Mouse (Mus musculus) thymus, adult 18-20 months (tissue): ENCODE measurements around the gene Mfsd12.

Experiments
- DNase-seq, 2 experiments: peaks; one replicate each; pipeline ENCODE4 v3.0.0; 2022; ENCODE audit warnings: mixed read lengths in 2 of 2

Gene Mfsd12

DNA sequence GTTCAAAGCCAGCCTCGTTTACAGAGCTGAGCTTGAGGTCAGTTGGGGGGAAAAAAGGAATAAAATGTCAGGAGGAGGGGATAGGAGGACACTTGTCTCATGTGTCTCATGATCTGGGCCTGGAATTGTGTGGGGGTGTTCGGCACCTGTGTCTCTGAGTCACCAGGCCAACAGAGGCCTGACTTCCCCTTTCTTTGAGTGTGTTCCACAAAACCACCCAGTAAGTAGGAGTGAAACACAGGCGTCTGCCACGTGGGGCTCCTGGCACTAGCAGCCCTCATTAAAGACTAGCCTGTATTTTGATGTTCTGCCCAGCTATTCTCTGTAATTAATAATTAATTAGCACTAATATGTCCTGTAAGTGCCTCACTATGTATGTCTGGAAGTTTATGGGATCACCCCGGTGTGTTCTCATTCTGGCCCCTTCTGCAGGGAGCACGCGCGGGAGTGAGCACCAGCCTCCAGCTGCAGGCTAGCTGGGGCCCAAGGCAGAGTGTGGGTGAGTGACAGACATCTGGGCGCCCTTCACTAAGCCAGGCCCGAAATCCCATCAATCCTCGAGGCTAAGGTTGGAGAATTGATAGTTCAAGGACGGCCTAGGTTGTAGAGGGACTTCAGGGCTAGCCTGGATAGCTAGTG, 820 bp upstream of the Mfsd12 start:
- no peak for DNase-seq

DNA sequence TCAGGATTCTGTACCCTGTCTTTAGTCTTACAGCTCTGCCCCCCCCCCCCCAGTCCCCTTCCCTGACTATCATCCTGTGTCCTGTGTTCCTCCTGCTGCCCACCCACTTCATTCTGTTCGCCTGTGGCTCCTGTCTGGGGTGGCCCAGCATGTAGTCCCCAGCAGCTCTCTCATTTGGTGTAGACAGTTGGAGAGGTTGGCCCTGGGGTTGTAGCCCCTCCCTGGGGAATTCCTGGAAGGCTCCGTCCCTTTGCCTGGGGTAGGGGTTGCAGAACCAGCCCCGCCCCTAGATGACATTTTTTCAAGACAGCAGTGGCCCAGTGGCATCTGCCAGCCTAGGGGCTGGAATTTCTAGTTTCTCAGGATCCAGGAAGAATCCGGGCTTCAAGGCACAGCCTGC, 918 bp downstream of the Mfsd12 start:
- no peak for DNase-seq

DNA sequence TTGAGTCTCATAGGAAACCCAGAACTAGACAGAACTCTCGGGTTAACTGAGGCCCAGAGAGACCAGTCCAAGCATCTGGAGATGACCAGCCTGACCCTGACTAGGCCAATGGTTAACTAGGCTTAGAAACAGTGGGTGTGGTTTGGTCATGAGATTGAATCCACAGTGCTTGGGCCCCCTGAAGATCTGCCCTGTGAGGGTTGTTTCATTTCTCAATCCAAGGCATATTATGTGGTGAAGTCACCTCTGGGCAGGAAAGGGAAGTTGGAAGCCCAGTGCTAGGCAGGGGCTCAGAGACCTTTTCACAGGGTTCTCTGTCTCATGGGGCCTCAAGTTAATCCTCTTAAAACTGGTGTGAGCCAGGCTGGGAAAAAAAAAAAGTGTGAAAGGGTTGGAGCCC, 1.6 kb downstream of the Mfsd12 start:
- DNase-seq: no peak

DNA sequence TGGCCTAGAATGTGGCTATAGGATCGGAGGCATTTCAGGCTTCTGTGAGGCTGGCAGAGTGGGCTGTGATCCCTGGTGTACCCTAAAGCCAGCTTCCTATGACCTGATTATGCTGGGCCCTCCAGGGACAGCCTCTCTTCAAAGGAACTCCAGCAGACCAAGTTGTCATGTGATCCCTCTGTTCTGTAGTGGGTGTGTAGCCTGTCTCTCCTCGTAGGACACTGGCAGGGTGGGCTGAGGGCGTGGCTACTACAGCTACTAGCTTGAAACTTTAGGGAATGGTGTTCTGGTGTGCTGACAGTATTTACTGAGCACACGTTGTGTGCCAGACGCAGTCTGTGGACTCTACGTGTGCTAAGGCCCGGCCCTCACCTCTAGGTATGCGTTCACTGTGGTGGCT, 3.4 kb downstream of the Mfsd12 start:
- no peak for DNase-seq

DNA sequence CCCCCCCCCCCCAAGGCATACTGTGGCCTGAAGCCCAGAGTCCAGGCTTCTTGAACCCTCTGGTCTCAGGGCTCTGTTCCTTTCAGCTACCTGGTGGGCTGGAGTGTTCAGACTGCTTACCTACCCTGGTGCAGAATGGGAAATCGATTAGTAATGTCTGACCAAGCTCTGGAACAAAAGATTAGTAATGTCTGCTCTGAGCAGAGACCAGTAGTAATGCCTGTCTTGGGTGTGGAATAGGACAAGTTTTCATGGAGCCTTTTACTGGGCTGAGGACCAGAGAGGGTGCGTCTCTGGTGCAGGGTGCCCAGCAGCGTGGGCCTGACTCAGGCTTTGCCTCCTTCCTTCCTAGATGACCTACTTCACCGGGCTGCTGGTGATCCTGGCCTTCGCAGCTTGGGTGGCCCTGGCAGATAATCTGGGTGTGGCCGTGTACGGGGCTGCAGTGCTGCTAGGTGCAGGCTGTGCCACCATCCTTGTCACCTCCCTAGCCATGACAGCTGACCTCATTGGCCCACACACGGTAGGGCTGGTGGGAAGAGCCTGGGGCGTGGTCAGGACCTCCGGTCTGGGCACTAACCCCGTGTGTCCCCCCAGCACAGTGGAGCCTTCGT, 5.2 kb downstream of the Mfsd12 start:
- DNase-seq: no peak

DNA sequence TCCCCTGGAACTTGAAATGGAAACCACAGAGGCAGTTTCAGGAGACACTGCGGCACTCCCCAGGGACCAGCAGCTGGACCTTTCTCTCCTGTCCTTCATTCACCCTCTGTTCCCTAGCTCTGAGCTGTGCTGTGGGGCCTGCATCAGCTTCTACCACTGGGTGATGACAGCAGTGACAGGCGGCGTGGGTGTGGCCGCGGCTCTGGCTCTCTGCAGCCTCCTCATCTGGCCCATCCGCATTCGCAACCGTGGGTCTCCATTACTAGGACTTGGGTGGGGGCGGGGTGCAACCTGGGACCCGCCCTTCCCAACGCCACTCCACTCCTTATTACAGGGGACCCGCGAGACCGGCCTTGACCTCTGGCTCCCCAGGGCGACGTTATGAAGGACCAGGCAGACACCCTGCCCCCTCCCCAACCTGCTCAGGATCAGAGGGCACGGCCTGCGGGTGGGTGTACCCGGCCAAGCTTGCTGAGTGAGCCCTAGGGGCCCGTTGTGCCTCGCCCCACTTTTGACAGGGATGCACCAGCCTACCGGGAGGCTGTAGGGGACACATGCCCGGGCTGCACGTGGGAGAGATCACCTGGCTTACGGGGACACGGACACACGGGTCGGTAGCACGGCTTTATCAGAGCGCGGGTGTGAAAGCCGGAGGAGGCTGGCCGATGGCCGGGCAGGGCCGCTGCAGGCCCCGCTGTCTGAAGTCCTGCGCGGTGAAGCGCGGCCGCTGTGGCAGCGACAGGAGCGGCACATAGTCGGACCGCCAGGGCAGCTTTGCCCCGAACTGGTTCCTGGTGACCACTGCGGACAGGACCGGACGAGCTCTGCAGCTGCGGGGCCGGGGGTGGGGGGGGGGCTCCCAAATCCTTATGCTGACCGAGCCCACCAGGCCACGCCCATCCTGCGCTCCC, 6.4 kb downstream of the Mfsd12 start:
- no peak for DNase-seq

DNA sequence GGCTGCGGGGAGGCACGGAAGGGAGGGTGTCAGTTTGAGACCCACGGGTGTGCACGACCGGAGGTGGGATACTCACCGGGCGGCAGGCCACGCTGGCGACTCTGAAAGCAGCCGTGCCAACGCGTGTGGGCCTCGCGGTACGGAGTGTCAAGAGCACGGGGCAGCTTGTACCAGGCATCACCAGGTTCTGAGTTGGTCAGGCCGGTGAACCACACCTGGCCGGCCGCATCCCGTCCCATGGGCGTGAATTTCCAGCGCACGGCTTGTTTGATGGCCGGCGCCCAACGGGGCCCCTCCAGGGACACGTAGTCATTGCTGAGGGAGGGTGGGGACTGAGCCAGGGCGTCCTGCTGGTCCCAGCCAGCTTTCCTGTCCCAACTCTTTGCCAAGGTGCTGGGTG, 7.4 kb downstream of the Mfsd12 start:
- no peak for DNase-seq

DNA sequence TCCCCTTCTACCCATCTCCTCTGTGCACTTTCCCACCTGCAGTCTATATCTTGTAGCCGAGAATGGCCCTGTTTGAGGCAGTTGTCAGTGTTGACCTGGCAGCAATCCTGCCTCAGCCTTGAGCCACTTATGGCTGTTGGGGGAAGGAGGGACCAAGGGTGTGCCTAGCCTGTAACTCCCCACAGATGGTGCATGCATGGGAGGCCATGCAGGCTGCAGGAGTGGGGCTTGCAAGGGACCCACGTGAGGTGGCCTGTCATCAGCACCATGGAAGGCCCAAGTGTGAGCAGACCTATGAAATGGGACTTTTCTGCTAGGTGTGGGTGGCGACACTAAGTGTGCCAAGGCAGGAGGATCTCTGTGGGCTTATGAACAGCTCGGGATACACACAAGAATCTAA, 7.8 kb downstream of the Mfsd12 start:
- no peak for DNase-seq

DNA sequence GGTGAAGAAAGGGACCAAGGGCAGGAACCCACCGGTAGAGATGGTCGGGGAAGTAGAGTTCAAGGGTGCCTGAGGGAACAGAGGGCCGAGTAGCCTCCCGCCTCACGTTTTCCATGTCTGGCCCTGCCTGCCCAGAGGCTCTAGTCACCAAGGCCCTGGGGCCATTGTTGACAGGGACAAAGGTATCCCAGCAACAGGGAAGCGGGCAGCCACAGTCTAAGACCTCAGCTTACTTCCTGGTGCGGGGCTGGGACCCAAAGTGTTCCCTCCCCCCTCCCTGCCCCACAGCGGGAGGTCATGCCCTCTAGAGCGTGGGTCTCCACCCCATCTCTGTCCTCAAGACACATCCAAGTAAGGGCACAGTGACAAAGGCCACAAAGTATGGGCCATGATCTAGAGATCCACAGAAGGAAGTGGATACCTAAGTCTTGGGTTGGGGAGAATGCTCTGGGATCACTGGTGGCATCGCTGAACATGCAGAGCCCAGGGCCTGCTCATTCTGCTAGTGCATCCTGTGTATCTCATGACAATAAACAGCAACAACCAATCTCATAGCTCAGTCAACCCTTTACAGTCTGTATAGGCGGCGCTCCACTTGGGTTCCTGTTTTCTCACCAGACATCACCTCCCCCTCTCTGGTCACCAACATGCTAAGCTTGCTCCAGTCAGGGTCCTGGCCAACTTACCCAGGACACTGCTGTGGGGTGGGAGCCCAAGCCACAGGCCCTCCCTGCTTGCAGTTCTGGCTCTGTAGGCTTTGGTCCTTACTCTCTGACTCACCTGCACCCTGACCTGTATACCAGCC, 8.6 kb downstream of the Mfsd12 start, which contains the start of gene 4930404N11Rik:
Gene 4930404N11Rik, minus strand, starts transcription at position 145 of the 805 bp plus-strand sequence.
- DNase-seq: no peak

DNA sequence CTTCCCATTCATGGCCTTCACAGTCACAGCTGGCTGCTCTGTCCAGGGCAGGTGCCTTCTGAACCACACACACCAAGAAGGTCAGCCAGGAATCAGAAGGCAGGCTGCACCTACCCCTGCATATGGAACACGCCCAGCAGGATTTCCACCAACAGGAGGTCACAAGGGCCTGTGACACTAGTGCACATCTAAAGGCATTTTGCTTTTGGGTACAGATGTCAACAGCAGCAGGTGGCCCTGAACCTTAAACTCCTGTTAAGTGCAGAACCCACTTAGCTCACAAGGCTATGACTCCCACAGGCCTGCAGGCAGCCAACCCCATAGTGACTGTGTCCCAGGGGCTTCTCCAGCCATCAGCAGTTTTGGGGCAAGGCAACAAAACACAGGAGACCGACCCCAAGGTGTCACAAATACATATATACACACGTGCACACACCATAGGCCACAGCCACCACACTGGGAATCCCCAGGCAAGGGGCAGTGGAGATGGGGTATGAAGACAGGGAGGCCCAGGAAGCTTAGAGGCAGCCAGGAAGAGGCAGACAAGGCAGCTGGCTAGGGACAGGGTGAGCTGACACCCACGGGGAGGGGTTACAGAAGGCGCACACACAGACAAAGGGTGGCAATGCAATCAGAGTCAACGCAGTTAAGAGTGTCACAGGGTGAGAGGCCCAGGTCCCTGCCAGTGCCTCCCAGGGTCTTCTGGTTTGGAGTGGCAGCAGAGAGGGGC, 9.4 kb downstream of the Mfsd12 start:
- DNase-seq: no peak

DNA sequence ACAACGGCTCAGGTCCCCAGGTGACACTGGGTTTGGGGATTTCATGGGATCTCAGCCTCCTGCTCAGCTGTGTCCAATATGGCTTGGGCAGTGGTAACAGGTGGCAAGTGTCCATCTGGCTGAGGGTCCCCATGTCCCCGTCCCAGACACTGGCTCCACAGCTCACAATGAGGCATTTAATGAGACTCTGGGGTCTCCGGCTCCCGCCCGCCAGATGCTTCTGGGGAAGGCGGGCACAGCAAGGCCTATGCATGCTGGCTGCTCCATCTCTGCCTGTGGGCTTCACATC, 9.9 kb downstream of the Mfsd12 start:
- DNase-seq: no peak

DNA sequence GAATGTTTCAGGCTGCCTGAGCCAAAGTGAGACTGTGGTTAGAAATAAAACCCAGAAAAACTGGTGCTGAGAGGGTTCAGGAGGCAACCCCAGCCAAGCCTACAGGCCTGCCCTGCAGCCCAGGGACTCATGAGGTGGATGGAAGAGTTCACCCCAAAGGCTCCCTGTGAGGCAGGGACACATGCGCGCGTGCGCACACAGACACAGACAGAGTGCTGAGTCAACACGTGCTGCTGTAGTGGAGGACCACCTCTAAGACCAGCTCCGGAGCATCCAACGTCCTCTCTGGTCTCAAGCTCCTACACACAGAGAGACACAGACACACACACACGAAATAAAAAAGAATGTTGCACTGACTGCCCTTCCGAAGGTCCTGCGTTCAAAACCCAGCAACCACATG, 18.0 kb downstream of the Mfsd12 start:
- no peak for DNase-seq

DNA sequence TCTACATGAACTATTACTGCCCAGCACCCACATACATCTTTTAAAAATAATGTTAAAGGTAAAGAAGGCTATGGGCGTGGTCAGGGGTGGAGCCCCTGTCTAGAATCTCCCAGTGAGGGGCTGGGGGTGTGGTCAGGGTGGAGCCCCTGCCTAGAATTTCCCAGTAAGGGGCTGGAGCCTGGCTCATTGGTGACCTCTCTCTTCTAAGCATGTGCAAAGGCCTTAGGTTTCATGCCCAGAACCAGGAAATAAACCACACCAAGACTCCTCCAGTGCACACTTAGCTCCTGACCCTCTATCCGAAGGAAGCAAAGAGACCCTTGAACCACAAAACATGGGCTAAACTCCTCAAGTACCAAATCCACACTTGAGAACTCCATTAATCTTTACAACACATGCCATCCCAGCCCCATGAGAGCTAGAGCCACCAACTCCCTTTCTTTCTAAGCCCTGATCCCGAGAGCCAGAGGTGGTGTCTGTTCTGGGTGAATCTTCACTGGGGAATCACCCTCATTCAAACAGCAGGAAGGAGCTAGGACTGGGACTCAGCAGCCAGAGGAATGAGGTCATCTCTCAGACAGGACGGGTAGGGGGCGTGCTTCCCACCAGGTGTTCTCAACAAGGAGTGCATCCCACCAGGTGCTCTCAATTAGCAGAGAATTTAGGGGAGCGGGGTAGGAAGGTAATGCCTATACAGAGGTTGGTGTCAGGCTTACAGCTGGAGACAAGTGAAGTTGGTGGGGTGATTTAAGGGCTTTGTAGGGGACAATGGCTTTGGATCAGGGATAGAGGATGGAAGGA, 19.5 kb downstream of the Mfsd12 start:
- DNase-seq: no peak

DNA sequence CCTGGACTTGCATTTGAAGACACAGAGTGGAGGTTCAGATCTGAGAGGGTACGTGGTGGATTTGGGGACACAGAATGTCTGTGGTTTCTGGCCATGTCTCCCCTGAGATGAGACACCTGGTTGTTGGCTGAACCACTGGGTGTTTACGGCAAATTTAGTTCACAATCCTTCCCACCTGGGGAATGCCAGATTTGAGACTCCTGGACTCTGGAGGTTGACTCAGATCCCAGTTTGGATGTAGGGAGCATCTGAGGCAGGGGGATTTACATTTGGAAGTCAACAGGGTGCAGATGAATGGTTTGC, 20.0 kb downstream of the Mfsd12 start:
- no peak for DNase-seq

DNA sequence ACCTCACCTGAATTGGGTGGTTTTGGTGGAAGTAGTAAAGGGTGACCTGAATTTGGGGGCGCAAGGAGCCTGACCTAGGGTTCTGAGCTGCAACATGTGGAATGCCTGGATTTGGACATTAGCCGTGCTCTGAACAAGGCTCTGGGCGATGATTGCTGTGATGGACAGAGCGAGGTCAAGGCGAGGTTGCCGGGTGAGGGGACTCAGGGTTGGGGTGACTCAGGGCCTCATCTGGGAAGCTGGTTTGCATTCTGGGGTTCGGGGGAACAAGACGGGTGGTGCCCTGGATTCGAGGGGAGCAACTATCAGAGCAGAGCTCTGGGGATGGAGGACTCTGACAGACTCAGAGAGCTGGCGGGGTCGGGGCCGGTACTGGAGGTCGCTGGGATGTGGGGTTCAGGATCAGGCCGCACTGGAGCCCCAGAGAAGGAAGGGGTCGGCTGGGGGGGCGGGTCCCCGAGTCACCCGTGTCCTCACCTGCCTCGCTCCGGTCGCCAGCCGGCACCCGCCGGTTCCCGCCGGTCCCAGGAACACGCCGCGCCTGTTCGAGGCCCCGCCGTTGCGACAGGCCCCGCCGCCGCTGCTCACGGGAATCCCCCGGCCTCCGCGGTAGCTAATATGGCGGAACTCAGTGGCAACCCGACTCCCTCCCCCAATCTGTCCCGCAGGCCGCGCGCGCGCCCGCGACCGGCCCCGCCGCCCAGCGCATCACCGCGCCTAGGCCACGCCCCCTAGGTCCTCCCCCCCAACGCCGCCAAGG, 20.7 kb downstream of the Mfsd12 start, which contains the start of gene Fzr1:
Gene Fzr1, minus strand, starts transcription at position 724 of the 760 bp plus-strand sequence.
- no peak for DNase-seq

DNA sequence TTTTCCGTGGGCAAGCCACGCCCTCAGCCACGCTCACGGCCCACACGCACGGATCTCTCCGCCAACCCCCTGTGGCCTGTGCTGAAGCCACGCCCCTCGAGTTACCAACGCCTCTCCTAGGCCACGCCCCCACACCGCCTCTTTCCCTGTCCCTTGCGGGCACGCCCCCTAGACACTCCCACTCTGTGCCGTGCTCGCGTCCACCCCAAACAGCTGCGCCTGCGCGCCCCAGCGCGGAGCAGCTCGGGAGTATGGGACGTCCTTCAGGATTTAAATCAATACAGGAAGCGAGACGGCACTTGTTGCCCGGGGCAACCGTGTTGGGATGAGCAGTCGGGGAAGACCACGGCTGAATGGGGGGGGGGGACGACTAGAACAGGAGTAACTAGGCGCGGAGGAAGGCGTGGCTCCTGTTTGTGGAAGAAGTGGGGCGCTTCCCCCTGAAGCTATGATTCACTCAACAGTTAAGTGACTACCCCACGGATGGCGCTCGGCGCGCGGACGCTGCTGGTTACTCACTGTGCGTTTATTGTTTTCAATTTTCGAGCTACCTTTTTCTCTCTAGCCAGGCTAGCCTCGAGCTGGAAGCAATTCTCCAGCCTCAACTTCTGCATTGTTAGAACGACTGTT, 21.4 kb downstream of the Mfsd12 start:
- peak; percentile 100 for DNase-seq

DNA sequence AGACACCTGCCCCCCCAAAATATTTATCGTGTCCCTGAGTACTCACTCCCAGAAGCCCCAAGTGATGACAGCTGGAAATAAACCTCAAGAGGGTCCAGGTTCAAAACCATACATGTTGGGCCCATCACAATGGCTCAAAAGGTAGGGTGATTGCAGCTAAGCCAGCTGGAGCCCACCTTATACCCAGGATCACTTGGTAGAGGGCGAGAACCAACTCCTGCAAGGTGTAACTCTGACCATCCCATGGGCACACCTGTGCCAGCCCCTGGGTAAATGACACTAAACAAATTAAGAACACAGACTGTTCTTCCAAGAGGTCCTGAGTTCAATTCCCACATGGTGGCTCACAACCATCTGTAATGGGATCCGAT, 21.9 kb downstream of the Mfsd12 start:
- DNase-seq: no peak

DNA sequence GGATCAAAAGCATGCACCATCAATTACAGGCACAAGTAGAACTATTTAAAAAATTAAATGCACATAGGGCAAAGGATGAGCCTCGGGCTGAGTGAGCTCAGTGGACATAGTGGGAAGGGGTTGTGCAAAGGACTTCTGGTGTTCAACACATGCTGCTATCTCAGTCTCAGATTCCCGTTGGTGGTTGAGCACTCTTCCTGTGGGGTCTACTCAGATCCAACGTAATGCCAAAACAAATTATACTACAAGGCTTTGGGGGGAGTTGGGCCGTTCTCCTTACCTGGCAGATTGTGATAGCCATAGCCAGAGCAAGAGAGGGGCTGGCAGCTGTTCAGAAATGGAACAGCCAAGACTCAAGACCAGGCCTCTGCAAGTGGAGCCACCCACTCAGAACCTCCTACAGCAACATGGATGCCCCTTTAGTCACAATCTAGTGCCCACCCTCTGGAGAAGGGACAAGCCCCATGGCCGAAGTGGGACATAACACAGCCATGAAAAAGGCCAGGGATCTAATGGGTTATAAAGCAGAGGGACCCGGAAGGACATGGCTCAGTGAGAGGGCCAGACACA, 22.6 kb downstream of the Mfsd12 start:
- no peak for DNase-seq

DNA sequence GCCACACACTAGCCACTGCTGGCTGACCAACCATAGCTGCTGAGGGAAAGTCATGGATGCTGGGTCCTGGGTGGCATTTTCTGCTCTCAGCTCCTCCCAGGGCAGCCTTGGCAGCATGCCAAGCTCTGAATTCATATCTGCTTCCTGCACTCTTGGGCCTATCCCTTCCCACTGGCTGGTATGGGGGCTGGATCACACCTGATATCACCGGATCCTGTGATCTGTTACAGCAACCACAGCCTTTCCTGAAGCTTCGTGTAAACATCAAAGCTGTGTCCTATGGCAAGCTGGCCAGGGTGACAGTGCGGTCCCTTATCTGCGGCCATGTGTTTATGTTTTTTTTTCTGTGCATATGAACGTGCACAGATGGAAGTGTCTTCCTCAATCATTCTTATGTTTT, 24.7 kb downstream of the Mfsd12 start:
- no peak for DNase-seq
